ENCODE assay signal across 8 mouse cellular contexts in genomic region chr9:77751091-77751521, GRCm38 (mm10). TPM values are rescaled to one million over a fixed set of nuclear protein-coding genes. Genes with fewer than 3 reads are reported as not detected.
A peak's percentile ranks its signal among the peaks of the same experiment; 100 is the strongest.
DNase-seq lines count a peak whose midpoint lies in the region; ATAC-seq lines count a peak whose summit lies in the region.

No protein-coding gene starts in this region.

- H3K9ac ChIP-seq in kidney, embryonic 16.5 days (replicated peaks; ENCODE audit: low read length), result peak overlapping the region; percentile 77
- H3K9ac ChIP-seq in forebrain, embryonic 16.5 days (replicated peaks; ENCODE audit: low read depth, low read length), result peak overlapping the region; percentile 75
- H3K9ac ChIP-seq in liver, embryonic 13.5 days, result peak overlapping the region; percentile 88
- H3K9ac ChIP-seq in stomach, embryonic 14.5 days (replicated peaks; ENCODE audit: low read depth, low read length), result peak overlapping the region; percentile 45

- no peaks in the 10 kb centered on the region for H3K36me3 ChIP-seq in kidney, embryonic 16.5 days (ENCODE audit: insufficient read depth, low read length)
- no peaks in the 10 kb centered on the region for H3K36me3 ChIP-seq in forebrain, embryonic 16.5 days (ENCODE audit: control insufficient read depth, insufficient read depth)
- no peaks in the 10 kb centered on the region for H3K36me3 ChIP-seq in liver, embryonic 13.5 days
- no peaks in the 10 kb centered on the region for H3K36me3 ChIP-seq in stomach, embryonic 14.5 days (ENCODE audit: control insufficient read depth, insufficient read depth, low read length)

- peak overlapping the region; percentile 95 for H3K27ac ChIP-seq in kidney, embryonic 16.5 days (ENCODE audit: low read length)
- H3K27ac ChIP-seq in forebrain, embryonic 16.5 days (ENCODE audit: low read length), result peak overlapping the region; percentile 91
- H3K27ac ChIP-seq in liver, embryonic 13.5 days, result peak overlapping the region; percentile 95
- H3K27ac ChIP-seq in stomach, embryonic 14.5 days (ENCODE audit: low read length), result peak overlapping the region; percentile 81

- under 1% methylated on average over 12 of the region's 12 CpGs for WGBS in kidney, embryonic 16.5 days
- under 1% methylated on average over 12 of the region's 12 CpGs for WGBS in forebrain, embryonic 16.5 days
- WGBS in liver, embryonic 13.5 days (ENCODE audit: insufficient replicate concordance), result 2% methylated on average over 12 of the region's 12 CpGs
- under 1% methylated on average over 12 of the region's 12 CpGs for WGBS in stomach, embryonic 14.5 days

- no peak for DNase-seq in kidney, adult 18-20 months
- DNase-seq in MEL-GATA-1-ER (ENCODE audit: extremely low read depth, low read depth), result peak; percentile 55
- no peak for DNase-seq in liver, embryonic 13.5 days
- DNase-seq in thymus, postnatal 14 days, result no peak
- no peak for DNase-seq in cerebellum, postnatal 25 days

- H3K4me2 ChIP-seq in kidney, embryonic 16.5 days (replicated peaks; ENCODE audit: low read depth, low read length), result peak overlapping the region; percentile 84
- H3K4me2 ChIP-seq in forebrain, embryonic 16.5 days (ENCODE audit: low read length), result peak overlapping the region; percentile 86
- peak overlapping the region; percentile 91 for H3K4me2 ChIP-seq in liver, embryonic 13.5 days
- peak overlapping the region; percentile 74 for H3K4me2 ChIP-seq in stomach, embryonic 14.5 days (replicated peaks; ENCODE audit: low read depth, low read length)

- no peaks in the 10 kb centered on the region for H3K27me3 ChIP-seq in kidney, embryonic 16.5 days (ENCODE audit: insufficient read depth, low read length)
- no peaks in the 10 kb centered on the region; the same call in 1 of the 2 replicates for H3K27me3 ChIP-seq in forebrain, embryonic 16.5 days (replicated peaks; ENCODE audit: control insufficient read depth, insufficient read depth, low read length)
- peaks cover 12% of the 10 kb centered on the region; the same call in 1 of the 2 replicates for H3K27me3 ChIP-seq in liver, embryonic 13.5 days
- H3K27me3 ChIP-seq in stomach, embryonic 14.5 days (ENCODE audit: control insufficient read depth, insufficient read depth, low read length), result no peaks in the 10 kb centered on the region

- H3K4me1 ChIP-seq in kidney, embryonic 16.5 days (ENCODE audit: insufficient read depth, low read length), result peaks cover 14% of the 10 kb centered on the region; the same call in 1 of the 2 replicates
- H3K4me1 ChIP-seq in forebrain, embryonic 16.5 days (replicated peaks; ENCODE audit: control insufficient read depth, insufficient read depth, low read length), result peaks cover 13% of the 10 kb centered on the region
- peaks cover 42% of the 10 kb centered on the region for H3K4me1 ChIP-seq in liver, embryonic 13.5 days (replicated peaks)
- peaks cover 3% of the 10 kb centered on the region for H3K4me1 ChIP-seq in stomach, embryonic 14.5 days (ENCODE audit: control insufficient read depth, insufficient read depth, low read length)

- no peaks in the 10 kb centered on the region for H3K9me3 ChIP-seq in kidney, embryonic 16.5 days (ENCODE audit: low read length)
- no peaks in the 10 kb centered on the region for H3K9me3 ChIP-seq in forebrain, embryonic 16.5 days (ENCODE audit: control insufficient read depth, low read length)
- H3K9me3 ChIP-seq in liver, embryonic 13.5 days (replicated peaks), result no peaks in the 10 kb centered on the region
- no peaks in the 10 kb centered on the region for H3K9me3 ChIP-seq in stomach, embryonic 14.5 days (ENCODE audit: control insufficient read depth, low read depth, low read length)

- peak overlapping the region; percentile 60 for H3K4me3 ChIP-seq in kidney, embryonic 16.5 days (ENCODE audit: low read length)
- H3K4me3 ChIP-seq in forebrain, embryonic 16.5 days (replicated peaks; ENCODE audit: low read length), result peak overlapping the region; percentile 83
- H3K4me3 ChIP-seq in liver, embryonic 13.5 days (replicated peaks), result peak overlapping the region; percentile 70
- H3K4me3 ChIP-seq in stomach, embryonic 14.5 days (ENCODE audit: low read depth, low read length), result peak overlapping the region; percentile 51

- ATAC-seq in kidney, embryonic 16.5 days (ENCODE audit: low FRiP score, low TSS enrichment), result peak; percentile 7; the same call in 1 of the 2 replicates
- ATAC-seq in forebrain, embryonic 16.5 days, result 0 out of 2 replicates have a peak, but pooled peaks have one; percentile 1
- no peak for ATAC-seq in liver, embryonic 13.5 days (ENCODE audit: low read depth)
- no peak for ATAC-seq in stomach, embryonic 14.5 days (ENCODE audit: insufficient number of reproducible peaks, insufficient read depth, low FRiP score, low read depth)

RNA-seq across cellular contexts. Expression of gene Gclc, which starts 3.2 kb away (rescaled TPM):
- polyA plus RNA-seq in kidney, embryonic 16.5 days (2015; fragmentation: Nextera tagmentation; extraction: Ambion mirVana), result 24.0 and 26.8 TPM in 2 replicates
- polyA plus RNA-seq in forebrain, embryonic 16.5 days (2015; fragmentation: Nextera tagmentation; extraction: Ambion mirVana), result 16.0 and 17.9 TPM in 2 replicates
- 23.5 and 25.1 TPM in 2 replicates for polyA plus RNA-seq in liver, embryonic 13.5 days (2015; fragmentation: Nextera tagmentation; extraction: Ambion mirVana)
- 16.2 and 20.7 TPM in 2 replicates for polyA plus RNA-seq in stomach, embryonic 14.5 days (2014; fragmentation: Nextera tagmentation; extraction: Ambion mirVana)

Comparison
In these comparisons a context has a peak if more than half of its experiments do, and no peak if none do; other contexts are left out.
1. ATAC-seq: peak in kidney, embryonic 16.5 days (single experiment) and forebrain, embryonic 16.5 days (single experiment); none in liver, embryonic 13.5 days (single experiment) and stomach, embryonic 14.5 days (single experiment).
2. Peak in every context shown above with its lines, with median percentiles within 50 percentile points of each other: H3K27ac ChIP-seq, H3K4me2 ChIP-seq, H3K4me3 ChIP-seq and H3K9ac ChIP-seq.